Mouse (Mus musculus): ENCODE measurements around the gene Lct. TPM values are rescaled to one million over a fixed set of nuclear protein-coding genes. Genes with fewer than 3 reads are reported as not detected.
"Not testable (repeated sequence)": the region's sequence is repeated elsewhere in the genome, so short reads cannot be mapped to it uniquely, and the experiment has no call there.

Gene Lct
- polyA plus RNA-seq, 3 experiments from 2014 or later, result 0.08 to 0.53 (median 0.17) TPM

DNA sequence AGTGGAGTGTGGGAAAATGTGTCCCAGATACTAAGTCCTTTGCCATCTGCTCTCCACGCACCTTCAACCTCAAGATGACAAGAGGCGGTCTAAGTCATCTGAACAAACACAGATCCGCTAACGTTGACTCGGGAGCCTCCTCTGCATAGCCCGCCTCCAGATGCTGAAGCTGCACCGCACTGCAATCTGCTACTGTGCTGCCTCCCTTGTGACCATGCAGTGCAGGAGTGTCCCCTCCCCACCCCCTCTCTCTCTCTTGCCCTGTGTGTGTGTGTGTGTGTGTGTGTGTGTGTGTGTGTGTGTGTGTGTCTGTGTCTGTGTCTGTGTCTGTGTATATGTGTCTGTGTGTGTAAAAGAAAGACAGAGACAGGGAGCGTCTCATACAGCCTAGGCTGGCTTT is 32.8 kb downstream of the Lct start:
- no peak for ATAC-seq

DNA sequence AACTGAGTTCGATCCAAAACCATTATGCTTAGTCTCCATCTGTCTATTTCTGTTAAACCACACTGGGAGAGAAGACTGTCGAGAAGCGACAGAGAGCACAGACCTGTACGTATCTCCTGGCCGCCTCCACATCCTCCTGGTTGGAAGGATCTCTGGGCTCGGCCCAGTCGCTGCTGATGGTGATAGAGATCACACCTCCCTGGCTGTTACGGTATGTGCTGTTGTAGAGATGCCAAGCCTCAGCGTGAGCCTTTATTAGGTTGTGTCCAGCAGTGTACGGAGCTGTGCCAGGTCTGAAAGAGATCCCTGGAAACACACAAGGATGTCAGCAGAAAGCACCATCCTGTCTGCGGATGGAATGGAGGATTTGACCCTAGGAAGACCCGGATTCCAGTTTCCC is 34.6 kb downstream of the Lct start:
- ATAC-seq, result no peak

DNA sequence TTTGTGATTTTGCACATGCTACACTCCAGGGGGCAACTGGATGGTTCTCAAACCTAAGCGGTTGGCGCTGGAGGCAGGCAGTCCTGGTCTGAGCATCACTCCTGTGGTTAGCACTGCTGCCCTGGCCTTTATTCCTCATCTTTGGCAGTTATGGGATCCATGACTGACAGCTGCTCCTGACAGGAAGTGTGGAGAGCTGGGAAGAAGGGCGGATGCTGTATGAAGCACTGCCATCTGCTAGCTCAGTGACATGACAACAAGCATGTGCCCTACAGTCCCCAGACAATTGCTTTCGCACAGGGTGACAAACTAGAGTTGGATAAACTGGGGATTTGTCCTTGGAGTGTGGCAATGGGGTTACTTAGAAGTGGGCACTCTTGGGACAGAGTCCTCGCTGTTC is 37.8 kb downstream of the Lct start:
- no peak for ATAC-seq

DNA sequence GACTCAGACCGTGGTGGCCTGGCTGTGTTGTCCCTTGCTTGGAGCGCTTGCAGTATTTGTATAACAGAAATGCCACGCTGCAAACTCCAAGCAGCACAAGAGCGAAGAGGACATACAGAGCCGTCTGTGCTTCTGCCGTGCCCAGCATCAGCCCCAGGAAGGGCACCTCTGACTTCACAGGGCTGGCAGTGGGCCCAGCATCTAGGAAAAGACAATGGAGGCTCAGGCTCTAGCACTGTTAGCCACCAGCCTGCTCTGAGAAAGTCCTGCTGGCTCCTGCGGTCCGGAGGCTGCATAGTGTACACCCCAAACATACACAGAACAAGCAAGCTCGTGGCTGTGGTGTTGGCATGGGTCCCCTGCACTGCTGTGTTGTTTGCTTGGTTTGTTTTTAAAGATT is 43.0 kb downstream of the Lct start:
- no peak for ATAC-seq

DNA sequence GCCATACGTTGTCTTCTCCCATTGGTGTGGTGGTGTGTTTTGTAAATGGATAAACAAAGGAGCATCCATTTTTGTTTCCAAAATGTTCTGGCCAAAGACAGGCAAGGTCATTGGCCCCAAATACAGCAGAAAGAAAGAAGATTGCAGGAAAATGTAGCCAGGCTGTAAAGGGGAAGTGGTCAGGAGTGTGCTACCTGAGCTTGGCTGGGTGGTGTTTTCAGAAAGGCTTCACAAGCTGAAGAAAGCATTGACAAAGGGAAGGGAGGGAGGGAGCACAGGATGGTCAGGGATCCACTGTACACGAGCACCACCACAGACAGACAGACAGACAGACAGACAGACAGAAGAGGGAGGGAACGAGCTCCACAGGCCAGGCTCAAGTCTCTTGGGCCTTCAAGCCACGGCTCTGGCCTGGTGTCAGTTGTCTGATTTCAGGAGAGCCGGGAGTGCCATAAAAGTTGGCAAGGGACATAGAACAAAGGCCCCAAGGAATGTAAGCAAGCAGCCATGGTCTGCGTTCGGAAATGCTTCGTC is 43.9 kb downstream of the Lct start:
- no peak for ATAC-seq

DNA sequence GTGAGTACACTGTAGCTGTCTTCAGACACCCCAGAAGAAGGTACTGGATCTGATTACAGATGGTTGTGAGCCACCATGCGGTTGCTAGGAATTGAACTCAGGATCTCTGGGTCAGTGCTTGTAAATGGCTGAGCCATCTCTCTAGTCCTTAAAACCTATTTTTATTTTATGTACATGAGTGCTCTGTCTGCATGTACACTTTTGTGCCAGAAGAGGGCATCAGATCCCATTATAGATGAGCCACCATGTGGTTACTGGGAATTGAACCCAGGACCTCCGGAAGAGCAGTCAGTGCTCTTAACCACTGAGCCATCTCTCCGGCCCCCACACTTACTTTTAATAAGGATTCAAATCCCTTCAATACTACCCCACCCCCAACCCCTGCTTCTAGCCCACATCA is 45.2 kb downstream of the Lct start:
- no peak for ATAC-seq

DNA sequence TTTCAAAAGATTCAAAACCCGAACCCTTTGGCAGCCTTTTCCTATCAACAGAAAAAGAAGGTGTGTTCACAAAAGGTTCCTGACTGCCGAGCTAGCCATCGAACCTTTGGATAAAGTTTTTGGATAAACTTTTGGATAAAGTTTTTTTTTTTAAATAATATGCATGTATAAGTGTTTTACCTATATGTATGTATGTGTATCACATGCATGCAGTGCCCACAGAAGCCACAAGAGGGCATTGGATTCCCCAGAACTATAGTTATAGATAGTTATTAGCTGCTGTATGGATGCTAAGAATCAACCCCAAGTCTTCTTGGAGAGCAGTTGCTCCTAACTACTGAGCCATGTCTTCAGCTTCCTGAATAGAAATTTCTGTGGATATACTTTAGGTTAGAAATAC is 46.4 kb downstream of the Lct start:
- no peak for ATAC-seq

DNA sequence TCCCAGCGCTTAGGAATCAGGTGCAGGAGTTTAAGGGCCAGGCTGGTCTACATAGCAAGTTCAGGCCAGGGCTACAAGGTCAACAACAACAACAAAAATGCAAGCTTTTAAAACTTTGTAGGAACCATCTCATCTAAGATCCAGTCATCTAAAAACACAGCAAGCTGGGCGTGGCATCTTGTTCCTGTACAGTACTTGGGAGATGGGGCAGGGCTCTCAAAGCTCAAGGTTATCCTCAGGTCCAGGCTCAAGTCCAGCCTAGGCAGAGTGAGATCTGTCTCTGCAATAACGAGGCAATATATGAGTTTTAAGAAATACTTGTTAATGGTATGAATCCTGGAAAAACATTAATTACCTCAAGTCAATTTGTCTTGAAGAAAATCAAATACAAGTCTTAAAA is 49.6 kb downstream of the Lct start:
- no peak for ATAC-seq

DNA sequence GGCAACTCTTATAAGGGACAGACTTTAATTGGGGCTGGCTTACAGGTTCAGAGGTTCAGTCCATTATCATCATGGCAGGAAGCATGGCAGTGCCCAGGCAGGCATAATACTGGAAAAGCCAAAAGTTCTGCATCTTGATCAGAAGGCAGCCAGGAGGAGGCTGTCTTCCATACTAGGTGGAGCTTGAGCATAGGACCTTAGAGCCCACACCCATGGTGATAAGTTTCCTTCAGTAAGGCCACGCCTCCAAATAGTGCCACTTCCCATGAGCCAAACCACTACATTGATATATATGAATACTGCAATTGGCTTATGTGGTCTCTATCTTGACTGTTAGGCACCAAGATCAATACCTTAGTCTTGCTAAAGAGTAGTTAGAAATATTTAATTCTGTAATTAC is 52.2 kb downstream of the Lct start:
- ATAC-seq, result no peak

DNA sequence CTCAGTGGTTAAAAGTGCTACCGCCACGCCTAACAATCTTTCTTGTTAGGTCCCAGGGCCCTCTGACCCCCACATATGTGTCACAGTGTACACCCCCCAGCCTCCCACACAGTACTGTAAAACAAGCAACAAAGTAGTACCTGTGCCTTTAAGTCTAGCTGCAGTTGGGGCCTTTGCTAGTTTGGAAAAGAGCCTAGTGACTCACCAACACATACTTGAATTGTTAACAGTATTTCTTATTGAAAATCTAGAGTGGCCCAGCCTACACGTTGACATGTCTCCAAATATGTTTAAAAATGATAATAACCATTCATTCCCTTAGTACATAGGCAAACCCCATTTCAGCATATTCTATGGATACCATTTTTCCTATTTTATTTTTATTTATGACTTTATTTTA is 57.4 kb downstream of the Lct start:
- no peak for ATAC-seq

DNA sequence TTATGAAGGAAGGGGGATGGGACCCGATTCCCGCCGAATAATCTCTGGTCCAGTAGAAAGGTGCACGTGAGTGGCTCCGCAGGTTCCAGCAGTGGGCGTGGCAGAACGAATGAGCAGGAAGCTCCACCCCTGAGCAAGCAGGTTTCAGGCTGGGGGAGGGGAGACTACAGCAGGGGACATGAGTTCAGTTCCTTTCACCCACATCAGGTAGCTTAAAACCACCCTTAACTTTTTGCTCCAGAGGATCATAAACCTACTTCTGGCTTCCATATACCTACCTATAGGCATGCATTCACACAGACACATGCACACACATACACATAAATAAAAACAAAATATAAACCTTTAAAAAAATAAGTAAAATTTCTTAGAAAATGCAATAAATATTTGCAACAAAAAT is 61.1 kb downstream of the Lct start:
- not testable (repeated sequence) for ATAC-seq

DNA sequence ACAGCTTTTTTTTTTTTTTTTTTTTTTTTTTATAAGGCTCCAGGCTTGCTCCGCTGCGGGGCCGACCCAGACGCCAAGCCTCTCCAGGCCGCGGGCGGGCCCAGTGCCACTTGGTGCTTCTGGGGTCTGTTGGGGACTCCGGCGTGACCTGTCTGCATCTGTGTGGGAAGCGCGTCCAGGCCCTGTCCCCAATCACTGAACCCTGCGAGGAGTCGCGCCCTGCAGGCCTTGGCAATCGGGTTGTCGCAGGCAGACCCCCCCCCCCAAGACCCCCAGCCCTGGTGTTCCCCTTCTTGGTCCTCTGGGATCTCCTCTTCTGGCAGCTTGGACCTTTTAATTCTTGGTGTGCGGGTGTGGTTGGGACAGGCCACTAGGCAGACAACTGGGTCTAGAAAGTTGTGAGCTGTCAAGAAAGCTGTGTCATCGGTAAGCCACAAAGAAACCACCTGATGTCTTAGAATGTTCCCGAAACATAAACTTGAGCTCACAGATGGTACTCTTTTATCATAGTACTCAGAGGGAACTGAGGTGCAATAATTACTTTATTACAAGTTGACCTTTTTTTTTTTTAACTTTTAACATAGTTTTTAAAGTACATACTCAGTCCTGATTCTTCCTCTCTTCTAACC is 83.3 kb downstream of the Lct start:
- peak; percentile 29 for ATAC-seq

DNA sequence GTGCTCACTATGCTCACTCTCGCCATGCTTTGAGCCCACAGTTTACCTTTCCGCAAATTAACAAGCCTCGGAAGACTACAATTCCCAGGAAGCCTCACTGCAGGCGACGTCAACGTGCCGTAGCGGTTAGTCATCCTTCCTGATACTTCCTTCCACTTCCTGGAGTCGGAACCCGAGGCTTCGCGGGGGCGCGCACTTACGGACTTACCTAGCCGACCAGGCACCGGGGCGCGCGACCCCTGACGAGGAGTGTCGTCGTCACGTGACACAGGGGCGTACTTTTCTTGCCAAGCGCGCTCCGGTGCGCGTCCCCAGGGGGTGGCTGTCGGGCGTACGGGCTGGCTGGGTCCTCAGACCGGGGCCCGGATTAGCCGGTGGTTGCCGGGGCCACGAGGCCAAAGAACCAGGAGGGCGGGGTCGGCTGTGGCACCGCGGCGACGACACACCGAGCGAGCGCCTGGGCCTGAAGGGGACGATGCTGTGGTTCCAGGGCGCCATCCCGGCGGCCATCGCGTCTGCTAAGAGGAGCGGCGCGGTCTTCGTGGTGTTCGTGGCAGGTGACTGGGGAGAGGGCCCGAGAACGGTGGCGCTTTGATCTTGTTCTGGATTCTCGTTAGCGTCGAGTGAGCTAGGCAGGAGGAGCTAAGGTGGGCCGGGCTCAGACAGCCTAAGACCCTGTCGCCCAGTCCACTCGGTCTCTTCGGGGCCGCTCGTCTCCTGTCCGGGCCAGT is 84.0 kb downstream of the Lct start:
- peak; percentile 94 for ATAC-seq

DNA sequence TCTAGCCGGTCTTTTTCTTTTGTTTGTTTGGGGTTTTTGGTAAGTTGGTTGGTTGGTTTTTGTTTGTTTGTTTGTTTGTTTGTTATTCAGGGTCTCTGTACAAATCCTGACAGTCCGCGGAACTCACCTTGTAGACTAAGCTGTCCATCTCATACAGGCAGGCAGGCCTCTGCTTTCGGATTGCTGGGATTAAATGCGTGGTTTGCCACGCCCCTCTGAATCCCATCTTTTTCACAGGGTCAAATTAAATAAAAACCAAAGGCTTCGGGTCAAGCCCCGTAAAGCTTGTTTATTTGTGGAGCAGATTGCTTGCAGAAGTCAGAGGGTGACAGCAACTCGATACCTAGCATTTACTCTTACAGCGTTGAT is 84.5 kb downstream of the Lct start, which contains the start of gene Ubxn4:
TSS of gene Ubxn4 (plus strand) at position 338 of the 369 bp plus-strand sequence.
- no peak for ATAC-seq

DNA sequence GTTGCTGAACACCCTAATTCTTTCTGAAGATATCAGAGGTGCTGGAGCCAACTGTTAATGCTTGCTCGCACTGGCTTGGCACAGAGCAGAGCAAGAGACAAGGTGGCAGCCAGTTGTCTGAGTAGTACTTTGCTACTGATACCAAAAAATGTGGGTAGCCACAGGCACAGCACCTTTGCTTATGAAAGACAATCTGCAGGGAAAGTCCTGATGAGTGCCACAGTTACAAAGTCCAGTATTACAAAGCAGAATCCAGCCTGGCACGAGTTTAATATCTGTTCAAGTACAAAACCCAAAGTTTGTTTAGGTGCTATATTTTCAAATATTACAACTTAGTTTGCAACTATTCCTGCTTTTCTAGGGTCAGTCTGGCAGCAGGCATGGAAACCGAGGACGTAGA is 92.9 kb downstream of the Lct start:
- no peak for ATAC-seq

Other genes starting within 250 kb of the Lct start
- gene Zranb3, start 225.3 kb downstream of the Lct start, polyA plus RNA-seq (2017; shearing (Covaris generic)), result 1 to 10 TPM in 2 of 3 experiments, under 1 TPM in 1; 0.94 to 5.1 (median 1.6) TPM
- gene R3hdm1, start 225.0 kb downstream of the Lct start, polyA plus RNA-seq (2017; shearing (Covaris generic)), result 100 to 1,000 TPM in 2 of 3 experiments, 10 to 100 TPM in 1; 85.4 to 134 (median 108) TPM
- 10 to 100 TPM; 42.8 to 70.2 (median 61.6) TPM for gene Ubxn4, start 84.4 kb downstream of the Lct start, polyA plus RNA-seq (2017; shearing (Covaris generic))
- gene Mcm6, start 31.3 kb upstream of the Lct start, polyA plus RNA-seq (2017; shearing (Covaris generic)), result 100 to 1,000 TPM in 2 of 3 experiments, 10 to 100 TPM in 1; 93.0 to 227 (median 108) TPM
- gene Dars, start 89.0 kb upstream of the Lct start, polyA plus RNA-seq (2017; shearing (Covaris generic)), result 100 to 1,000 TPM; 149 to 161 (median 153) TPM

Data from inflammation-experienced regulatory T-cells, adult 6 months (primary cell).